Mouse (Mus musculus) neutrophil, adult 83 days (primary cell): ENCODE measurements around the gene Riox2. TPM values are rescaled to one million over a fixed set of nuclear protein-coding genes. Genes with fewer than 3 reads are reported as not detected.

Experiments
- total RNA-seq, 2 experiments: library from RNA; stranded (reverse); gene quantifications; one replicate each; pipeline ENCODE4 v1.2.4; 2023

Gene Riox2
- 10 to 100 TPM; 18.0 to 18.5 TPM for total RNA-seq

GRCm38 (mm10) chr16:59471637-59472278 is at the start of gene Riox2:
TSS of gene Riox2 (plus strand) at chr16:59471775.

Other genes starting within 250 kb of the Riox2 start
- not detected for gene Olfr201, start 199.1 kb upstream of the Riox2 start, total RNA-seq
- not detected for gene Olfr202, start 185.0 kb upstream of the Riox2 start, total RNA-seq
- gene Olfr203, start 172.9 kb upstream of the Riox2 start, total RNA-seq = not detected
- gene Olfr204, start 153.5 kb upstream of the Riox2 start, total RNA-seq = not detected
- gene Olfr205, start 140.6 kb upstream of the Riox2 start, total RNA-seq = not detected
- not detected for gene Olfr206, start 122.5 kb upstream of the Riox2 start, total RNA-seq
- gene Olfr209, start 107.8 kb upstream of the Riox2 start, total RNA-seq = not detected
- not detected for gene Gabrr3, start 64.4 kb upstream of the Riox2 start, total RNA-seq
- gene Crybg3, start 129.2 kb downstream of the Riox2 start, total RNA-seq = 10 to 100 TPM; 13.5 to 18.3 TPM
- under 1 TPM; 0.35 to 0.53 TPM for gene Arl6, start 167.6 kb downstream of the Riox2 start, total RNA-seq